Mouse (Mus musculus): Measurements from ENCODE around the gene Cntln.

GRCm38 (mm10) chr4:84857588-84857987 is 26.5 kb upstream of the Cntln start:
- no peak for TF ChIP-seq CTCF (IDR thresholded peaks at IDR 0.05 in 2 of 3, conservative IDR thresholded peaks at IDR 0.05 in 1 of 3; ENCODE audit: control insufficient read depth in 1 of 3, insufficient read depth in 1 of 3, low read depth in 2 of 3, low read length in 3 of 3, poor library complexity in 1 of 3, severe bottlenecking in 1 of 3)
- no peak for TF ChIP-seq ELF1 (IDR thresholded peaks at IDR 0.05; ENCODE audit: low read depth, low read length)
- no peak for TF ChIP-seq SMC3 (IDR thresholded peaks at IDR 0.05; ENCODE audit: low read depth, low read length)

Measured in MEL (cell line).